11 mouse cellular contexts compared by ENCODE assay signal in the genomic region with DNA sequence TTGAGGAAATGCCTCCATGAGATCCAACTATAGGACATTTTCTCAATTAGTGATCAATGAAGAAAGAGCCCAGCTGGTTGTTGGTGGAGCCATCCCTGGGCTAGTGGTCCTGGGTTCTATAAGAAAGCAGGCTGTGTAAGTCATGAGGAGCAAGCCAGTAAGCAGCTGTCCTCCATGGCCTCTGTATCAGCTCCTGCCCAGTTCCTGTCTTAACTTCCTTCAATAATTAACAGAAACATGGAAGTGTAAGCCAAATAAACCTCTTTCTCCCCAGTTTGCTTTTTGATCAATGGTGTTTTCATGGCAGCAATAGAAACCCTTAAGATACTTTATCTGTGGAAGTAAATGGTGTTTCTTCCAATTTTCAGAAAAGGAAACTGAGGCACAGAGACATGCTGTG. TPM values are rescaled to one million over a fixed set of nuclear protein-coding genes. Genes with fewer than 3 reads are reported as not detected.
DNase-seq lines count a peak whose midpoint lies in the region; ATAC-seq lines count a peak whose summit lies in the region.
"Had no signal": no experiment of that assay in that cellular context is flagged by ENCODE, and none has a peak within 500 bp of the region (broad histone marks: within the 10 kb centered on the region; RNA-seq: fewer than 3 reads in every experiment).

No protein-coding gene starts in this region.

- no peak for ATAC-seq in kidney, embryonic 16.5 days (ENCODE audit: low FRiP score, low TSS enrichment)
- no peak for ATAC-seq in forebrain, embryonic 16.5 days
- no peak for ATAC-seq in limb, embryonic 13.5 days (ENCODE audit: low FRiP score, low read depth)
- ATAC-seq in neural tube, embryonic 13.5 days (ENCODE audit: low read depth): no peak

- H3K9me3 ChIP-seq in kidney, embryonic 16.5 days (ENCODE audit: low read length): no peaks in the 10 kb centered on the region
- H3K9me3 ChIP-seq in forebrain, embryonic 16.5 days (ENCODE audit: control insufficient read depth, low read length): no peaks in the 10 kb centered on the region
- H3K9me3 ChIP-seq in limb, embryonic 13.5 days: no peaks in the 10 kb centered on the region
- no peaks in the 10 kb centered on the region for H3K9me3 ChIP-seq in neural tube, embryonic 13.5 days

- no peak overlapping the region for H3K4me3 ChIP-seq in kidney, embryonic 16.5 days (ENCODE audit: low read length)
- no peak overlapping the region; the same call in 1 of the 2 replicates for H3K4me3 ChIP-seq in forebrain, embryonic 16.5 days (replicated peaks; ENCODE audit: low read length)
- no peak overlapping the region for H3K4me3 ChIP-seq in limb, embryonic 13.5 days
- peak overlapping the region; percentile 93 for H3K4me3 ChIP-seq in neural tube, embryonic 13.5 days

- H3K27me3 ChIP-seq in kidney, embryonic 16.5 days (ENCODE audit: insufficient read depth, low read length): no peaks in the 10 kb centered on the region
- no peaks in the 10 kb centered on the region for H3K27me3 ChIP-seq in forebrain, embryonic 16.5 days (replicated peaks; ENCODE audit: control insufficient read depth, insufficient read depth, low read length)
- 0 out of 2 replicates have a peak, but pooled peaks cover 8% of the 10 kb centered on the region for H3K27me3 ChIP-seq in limb, embryonic 13.5 days
- peaks cover 8% of the 10 kb centered on the region; the same call in 1 of the 2 replicates for H3K27me3 ChIP-seq in neural tube, embryonic 13.5 days

- H3K36me3 ChIP-seq in kidney, embryonic 16.5 days (ENCODE audit: insufficient read depth, low read length): no peaks in the 10 kb centered on the region
- no peaks in the 10 kb centered on the region for H3K36me3 ChIP-seq in forebrain, embryonic 16.5 days (ENCODE audit: control insufficient read depth, insufficient read depth)
- H3K36me3 ChIP-seq in limb, embryonic 13.5 days: peaks cover 6% of the 10 kb centered on the region; the same call in 1 of the 2 replicates
- H3K36me3 ChIP-seq in neural tube, embryonic 13.5 days: no peaks in the 10 kb centered on the region

- peak overlapping the region; percentile 85; the same call in 1 of the 2 replicates for H3K4me2 ChIP-seq in kidney, embryonic 16.5 days (replicated peaks; ENCODE audit: low read depth, low read length)
- peak overlapping the region; percentile 56 for H3K4me2 ChIP-seq in forebrain, embryonic 16.5 days (ENCODE audit: low read length)
- H3K4me2 ChIP-seq in limb, embryonic 13.5 days (replicated peaks): peak overlapping the region; percentile 84; the same call in 1 of the 2 replicates
- H3K4me2 ChIP-seq in neural tube, embryonic 13.5 days: peak overlapping the region; percentile 96

- peaks cover 29% of the 10 kb centered on the region for H3K4me1 ChIP-seq in kidney, embryonic 16.5 days (ENCODE audit: insufficient read depth, low read length)
- peaks cover 30% of the 10 kb centered on the region for H3K4me1 ChIP-seq in forebrain, embryonic 16.5 days (replicated peaks; ENCODE audit: control insufficient read depth, insufficient read depth, low read length)
- H3K4me1 ChIP-seq in limb, embryonic 13.5 days: peaks cover 32% of the 10 kb centered on the region
- H3K4me1 ChIP-seq in neural tube, embryonic 13.5 days (replicated peaks): peaks cover 40% of the 10 kb centered on the region

- intact Hi-C loops in gastrocnemius, postnatal 14 days (cut with DNase I; ENCODE audit: low total_unique reads): no loop called here

- no peak overlapping the region for H3K27ac ChIP-seq in kidney, embryonic 16.5 days (ENCODE audit: low read length)
- no peak overlapping the region for H3K27ac ChIP-seq in forebrain, embryonic 16.5 days (ENCODE audit: low read length)
- no peak overlapping the region for H3K27ac ChIP-seq in limb, embryonic 13.5 days
- H3K27ac ChIP-seq in neural tube, embryonic 13.5 days (replicated peaks): no peak overlapping the region

- no peak for DNase-seq in kidney, adult 18-20 months
- no peak for DNase-seq in ovary, postnatal 36 days (ENCODE audit: low spot score)
- DNase-seq in gastrocnemius, postnatal 14 days: no peak

- no peak overlapping the region for H3K9ac ChIP-seq in kidney, embryonic 16.5 days (replicated peaks; ENCODE audit: low read length)
- no peak overlapping the region for H3K9ac ChIP-seq in forebrain, embryonic 16.5 days (replicated peaks; ENCODE audit: low read depth, low read length)
- no peak overlapping the region for H3K9ac ChIP-seq in limb, embryonic 13.5 days
- no peak overlapping the region for H3K9ac ChIP-seq in neural tube, embryonic 13.5 days

RNA-seq across cellular contexts. Expression of gene Carhsp1, which starts 0.9 kb away (rescaled TPM):
- 86.0 and 86.9 TPM in 2 replicates for polyA plus RNA-seq in kidney, embryonic 16.5 days (2015; fragmentation: Nextera tagmentation; extraction: Ambion mirVana)
- polyA plus RNA-seq in forebrain, embryonic 16.5 days (2015; fragmentation: Nextera tagmentation; extraction: Ambion mirVana): 181 and 200 TPM in 2 replicates
- polyA plus RNA-seq in limb, embryonic 13.5 days (2015; fragmentation: Nextera tagmentation; extraction: Ambion mirVana): 108 and 109 TPM in 2 replicates
- polyA plus RNA-seq in neural tube, embryonic 13.5 days (2015; fragmentation: Nextera tagmentation; extraction: Ambion mirVana): 225 and 243 TPM in 2 replicates
- total RNA-seq in gastrocnemius, postnatal 14 days (2021): 10 to 100 TPM; 12.7 to 13.2 TPM

RNA-seq across cellular contexts. Expression of gene Gm5767, which starts 7.8 kb away (rescaled TPM):
- polyA plus RNA-seq in kidney, embryonic 16.5 days (2015; fragmentation: Nextera tagmentation; extraction: Ambion mirVana): not detected in 2 replicates
- not detected in 2 replicates for polyA plus RNA-seq in forebrain, embryonic 16.5 days (2015; fragmentation: Nextera tagmentation; extraction: Ambion mirVana)
- not detected in 2 replicates for polyA plus RNA-seq in limb, embryonic 13.5 days (2015; fragmentation: Nextera tagmentation; extraction: Ambion mirVana)
- polyA plus RNA-seq in neural tube, embryonic 13.5 days (2015; fragmentation: Nextera tagmentation; extraction: Ambion mirVana): not detected in 2 replicates
- not detected for total RNA-seq in gastrocnemius, postnatal 14 days (2021)
- total RNA-seq: heart, postnatal 10 days; layer of hippocampus, postnatal 14 days; neutrophil, adult 5-6 weeks had no signal
- polyA plus RNA-seq: urinary bladder, adult 2 months had no signal

RNA-seq across cellular contexts. Expression of gene Tmem186, which starts 35.3 kb away (rescaled TPM):
- 22.5 and 25.3 TPM in 2 replicates for polyA plus RNA-seq in kidney, embryonic 16.5 days (2015; fragmentation: Nextera tagmentation; extraction: Ambion mirVana)
- polyA plus RNA-seq in forebrain, embryonic 16.5 days (2015; fragmentation: Nextera tagmentation; extraction: Ambion mirVana): 26.8 and 27.8 TPM in 2 replicates
- polyA plus RNA-seq in limb, embryonic 13.5 days (2015; fragmentation: Nextera tagmentation; extraction: Ambion mirVana): 21.1 and 21.8 TPM in 2 replicates
- 19.0 and 20.6 TPM in 2 replicates for polyA plus RNA-seq in neural tube, embryonic 13.5 days (2015; fragmentation: Nextera tagmentation; extraction: Ambion mirVana)
- 10 to 100 TPM in 1 of 2 experiments, 1 to 10 TPM in 1; 9.2 to 10.4 TPM for total RNA-seq in gastrocnemius, postnatal 14 days (2021)

RNA-seq across cellular contexts. Expression of gene Pmm2, which starts 35.3 kb away (rescaled TPM):
- polyA plus RNA-seq in kidney, embryonic 16.5 days (2015; fragmentation: Nextera tagmentation; extraction: Ambion mirVana): 61.2 and 63.3 TPM in 2 replicates
- polyA plus RNA-seq in forebrain, embryonic 16.5 days (2015; fragmentation: Nextera tagmentation; extraction: Ambion mirVana): 48.1 and 53.4 TPM in 2 replicates
- 53.1 and 53.3 TPM in 2 replicates for polyA plus RNA-seq in limb, embryonic 13.5 days (2015; fragmentation: Nextera tagmentation; extraction: Ambion mirVana)
- polyA plus RNA-seq in neural tube, embryonic 13.5 days (2015; fragmentation: Nextera tagmentation; extraction: Ambion mirVana): 37.0 and 43.3 TPM in 2 replicates
- 10 to 100 TPM; 19.3 to 22.6 TPM for total RNA-seq in gastrocnemius, postnatal 14 days (2021)
